Mouse (Mus musculus) cortical plate, adult 2 months (tissue): Measurements from ENCODE around the gene Gm32802.
"Not testable (repeated sequence)": the region's sequence is repeated elsewhere in the genome, so short reads cannot be mapped to it uniquely, and the experiment has no call there.

ENCODE experiments used
- CTCF ChIP-seq: fragments of 200-500 bp; IDR thresholded peaks from 2 replicates; pipeline ENCODE4 v1.5.1; 2011; ENCODE audit warnings: mild to moderate bottlenecking, control low read depth, low read length; ENCODE audit not compliant: insufficient read depth; ENCODE audit errors: extremely low read depth
- POLR2A ChIP-seq: fragments of 200-500 bp; IDR thresholded peaks from 2 replicates; pipeline ENCODE4 v1.6.1; 2011; ENCODE audit warnings: mild to moderate bottlenecking, low read length, control low read depth; ENCODE audit not compliant: insufficient read depth; ENCODE audit errors: extremely low read depth

DNA sequence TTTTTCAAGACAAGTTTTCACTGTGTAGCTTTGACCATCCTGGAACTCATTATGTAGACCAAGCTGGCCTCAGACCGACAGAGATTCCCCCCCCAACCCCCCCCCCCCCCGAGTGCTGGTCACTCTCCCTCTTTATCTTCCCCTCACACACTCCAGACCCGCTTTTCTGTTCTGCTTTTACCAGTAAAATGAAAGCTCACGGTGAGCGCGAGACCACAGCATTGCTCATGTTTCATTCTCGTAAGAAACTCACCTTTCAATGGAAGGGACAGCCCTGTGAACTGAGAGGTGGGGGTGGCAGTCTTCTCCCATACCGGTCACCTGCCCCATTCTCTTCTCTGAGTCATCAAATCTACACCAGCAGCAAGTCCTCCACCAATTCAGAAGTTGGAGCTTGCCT is 10.3 kb downstream of the Gm32802 start:
- TF ChIP-seq CTCF, POLR2A: not testable (repeated sequence)
